Mouse (Mus musculus): Measurements from ENCODE around the gene Trap1. TPM values are rescaled to one million over a fixed set of nuclear protein-coding genes. Genes with fewer than 3 reads are reported as not detected.
A peak's percentile ranks its signal among the peaks of the same experiment; 100 is the strongest.

The Trap1 gene
- polyA plus RNA-seq (2012), result 266 and 381 TPM in 2 replicates

GRCm38 (mm10) chr16:4077384-4078061 lies at the start of gene Trap1:
Gene Trap1 (minus strand): TSS chr16:4077827.
- no peak for TF ChIP-seq GATA1 (IDR thresholded peaks at IDR 0.05; ENCODE audit: low read length)

GRCm38 (mm10) chr16:4117072-4117471 lies 39.4 kb upstream of the Trap1 start:
- no peak for TF ChIP-seq GATA1 (IDR thresholded peaks at IDR 0.05; ENCODE audit: low read length)

- no peak for TF ChIP-seq GATA1 (IDR thresholded peaks at IDR 0.05; ENCODE audit: low read length)
These were observed 22.7 kb upstream of the Trap1 start for GRCm38 (mm10) chr16:4100374-4100773.

GRCm38 (mm10) chr16:4097521-4097920 lies 19.9 kb upstream of the Trap1 start:
- no peak for TF ChIP-seq GATA1 (IDR thresholded peaks at IDR 0.05; ENCODE audit: low read length)

- TF ChIP-seq GATA1 (IDR thresholded peaks at IDR 0.05; ENCODE audit: low read length), result no peak
These were observed 19.3 kb upstream of the Trap1 start for GRCm38 (mm10) chr16:4096898-4097297.

GRCm38 (mm10) chr16:4096141-4096540 lies 18.5 kb upstream of the Trap1 start:
- no peak for TF ChIP-seq GATA1 (IDR thresholded peaks at IDR 0.05; ENCODE audit: low read length)

GRCm38 (mm10) chr16:4087214-4087913 lies 9.7 kb upstream of the Trap1 start:
- no peak for TF ChIP-seq GATA1 (IDR thresholded peaks at IDR 0.05; ENCODE audit: low read length)

- TF ChIP-seq GATA1 (IDR thresholded peaks at IDR 0.05; ENCODE audit: low read length), result no peak
These were observed 8.3 kb upstream of the Trap1 start for GRCm38 (mm10) chr16:4085851-4086387.

GRCm38 (mm10) chr16:4085051-4085450 lies 7.4 kb upstream of the Trap1 start:
- TF ChIP-seq GATA1 (IDR thresholded peaks at IDR 0.05; ENCODE audit: low read length), result no peak

GRCm38 (mm10) chr16:4079656-4080055 lies 2.0 kb upstream of the Trap1 start:
- no peak for TF ChIP-seq GATA1 (IDR thresholded peaks at IDR 0.05; ENCODE audit: low read length)

GRCm38 (mm10) chr16:4074836-4075235 lies 2.8 kb downstream of the Trap1 start:
- peak; percentile 81 for TF ChIP-seq GATA1 (IDR thresholded peaks at IDR 0.05; ENCODE audit: low read length)

- TF ChIP-seq GATA1 (IDR thresholded peaks at IDR 0.05; ENCODE audit: low read length), result no peak
These were observed 3.3 kb downstream of the Trap1 start for GRCm38 (mm10) chr16:4074297-4074696.

GRCm38 (mm10) chr16:4068588-4068987 lies 9.0 kb downstream of the Trap1 start:
- no peak for TF ChIP-seq GATA1 (IDR thresholded peaks at IDR 0.05; ENCODE audit: low read length)

GRCm38 (mm10) chr16:4064945-4065344 lies 12.7 kb downstream of the Trap1 start:
- no peak for TF ChIP-seq GATA1 (IDR thresholded peaks at IDR 0.05; ENCODE audit: low read length)

- TF ChIP-seq GATA1 (IDR thresholded peaks at IDR 0.05; ENCODE audit: low read length), result no peak
These were observed 23.8 kb downstream of the Trap1 start for GRCm38 (mm10) chr16:4053811-4054210.

GRCm38 (mm10) chr16:4052601-4053000 lies 25.0 kb downstream of the Trap1 start:
- no peak for TF ChIP-seq GATA1 (IDR thresholded peaks at IDR 0.05; ENCODE audit: low read length)

GRCm38 (mm10) chr16:4045524-4045923 lies 32.1 kb downstream of the Trap1 start:
- TF ChIP-seq GATA1 (IDR thresholded peaks at IDR 0.05; ENCODE audit: low read length), result no peak
